Mouse (Mus musculus) stomach, postnatal 0 days (tissue): Measurements from ENCODE around the gene Sap30bp.

Experiments
- CTCF ChIP-seq: IDR thresholded peaks from 2 replicates; pipeline ENCODE4 v1.5.1; 2016; ENCODE audit warnings: antibody characterized with exemption, low read depth, mild to moderate bottlenecking, moderate library complexity
- EP300 ChIP-seq: optimal IDR thresholded peaks from 2 replicates; pipeline ENCODE3; 2016; ENCODE audit warnings: antibody characterized with exemption

- TF ChIP-seq CTCF, result peak; percentile 69
- TF ChIP-seq EP300, result no peak
Measured at GRCm38 (mm10) chr11:115894755-115895520, 38.1 kb upstream of the Sap30bp start.
